Mouse (Mus musculus) megakaryocyte, embryonic 14.5 days (primary cell): Measurements from ENCODE around the gene Ctps. TPM values are rescaled to one million over a fixed set of nuclear protein-coding genes. Genes with fewer than 3 reads are reported as not detected.
A peak's percentile ranks its signal among the peaks of the same experiment; 100 is the strongest.

ENCODE experiments used
- H3K27me3 ChIP-seq: replicated peaks from 2 replicates; pipeline ENCODE3; 2012; ENCODE audit warnings: inconsistent platforms
- H3K36me3 ChIP-seq: replicated peaks from 2 replicates; pipeline ENCODE3; 2012; ENCODE audit warnings: low read length, inconsistent platforms, mixed read lengths
- H3K4me1 ChIP-seq: 2 replicates; pipeline ENCODE4 v1.6.1; 2012; ENCODE audit warnings: inconsistent platforms
- H3K4me3 ChIP-seq: replicated peaks from 2 replicates; pipeline ENCODE3; 2012; ENCODE audit warnings: moderate library complexity, mild to moderate bottlenecking, inconsistent platforms
- H3K9me3 ChIP-seq: 2 replicates; pipeline ENCODE4 v1.6.1; 2012; ENCODE audit warnings: inconsistent platforms
- FLI1 ChIP-seq: IDR thresholded peaks from 2 replicates; pipeline ENCODE4 v1.6.1; 2012; ENCODE audit warnings: low read length, inconsistent platforms, mixed read lengths
- GATA1 ChIP-seq: IDR thresholded peaks from 3 replicates; pipeline ENCODE4 v1.6.1; 2012; ENCODE audit warnings: mixed read lengths, low read length, inconsistent platforms, borderline replicate concordance
- polyA plus RNA-seq: library from polyadenylated mRNA; stranded (reverse); fragments of >175 nt; gene quantifications from 2 replicates; pipeline ENCODE4 v1.2.3, GENCODE M21; 2012; ENCODE audit warnings: low replicate concordance; ENCODE audit not compliant: insufficient read depth

Ctps gene
- polyA plus RNA-seq, 1 experiment = 2.5 TPM

DNA sequence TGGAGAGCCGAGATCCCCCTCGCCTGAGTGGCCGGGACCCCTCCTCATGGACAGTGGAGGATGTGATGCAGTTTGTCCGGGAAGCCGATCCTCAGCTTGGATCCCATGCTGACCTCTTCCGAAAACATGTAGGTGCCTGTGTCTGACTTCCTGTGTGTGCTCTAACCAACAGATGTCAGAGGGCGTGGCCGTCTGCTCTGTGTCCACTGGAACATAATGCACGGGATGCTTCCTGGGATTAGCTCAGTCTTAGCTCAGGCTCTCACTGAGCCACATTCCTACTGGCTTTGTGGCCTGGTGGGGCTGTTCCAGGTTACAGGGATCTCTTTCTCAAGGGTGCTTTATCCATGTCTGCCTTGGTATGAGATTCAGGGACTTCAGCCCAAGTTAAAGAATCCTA, 41.9 kb downstream of the Ctps start:
- TF ChIP-seq GATA1 = no peak
- no peak for TF ChIP-seq FLI1
- peaks cover 87% of the 10 kb centered on the region for H3K36me3 ChIP-seq
- peak overlapping the region; percentile 29 for H3K4me3 ChIP-seq
- H3K4me1 ChIP-seq = peaks cover 33% of the 10 kb centered on the region
- no peaks in the 10 kb centered on the region for H3K27me3 ChIP-seq
- H3K9me3 ChIP-seq = no peaks in the 10 kb centered on the region

DNA sequence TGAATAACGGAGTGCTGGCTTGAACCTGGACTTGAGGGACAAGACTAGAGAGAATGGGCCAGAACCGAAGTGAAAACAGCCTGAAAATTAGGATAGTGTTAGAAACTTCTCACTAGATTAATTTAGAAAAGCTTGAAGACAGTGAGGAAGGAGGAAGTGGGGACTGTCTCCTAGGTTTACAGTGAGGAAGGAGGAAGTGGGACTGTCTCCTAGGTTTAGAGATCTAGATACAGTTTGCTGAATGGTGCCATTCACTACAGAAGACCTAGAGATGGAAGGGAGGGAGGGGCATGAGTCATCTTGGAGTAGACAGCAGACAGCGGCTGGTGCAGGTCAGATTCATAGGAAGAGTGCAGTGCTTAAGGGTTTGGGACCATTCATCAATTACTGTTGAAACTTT, 47.0 kb downstream of the Ctps start:
- H3K9me3 ChIP-seq = no peaks in the 10 kb centered on the region
- H3K36me3 ChIP-seq = peaks cover 89% of the 10 kb centered on the region
- H3K27me3 ChIP-seq = no peaks in the 10 kb centered on the region
- H3K4me3 ChIP-seq = no peak overlapping the region
- TF ChIP-seq FLI1 (no peak), GATA1 (no peak)
- peaks cover 39% of the 10 kb centered on the region for H3K4me1 ChIP-seq

DNA sequence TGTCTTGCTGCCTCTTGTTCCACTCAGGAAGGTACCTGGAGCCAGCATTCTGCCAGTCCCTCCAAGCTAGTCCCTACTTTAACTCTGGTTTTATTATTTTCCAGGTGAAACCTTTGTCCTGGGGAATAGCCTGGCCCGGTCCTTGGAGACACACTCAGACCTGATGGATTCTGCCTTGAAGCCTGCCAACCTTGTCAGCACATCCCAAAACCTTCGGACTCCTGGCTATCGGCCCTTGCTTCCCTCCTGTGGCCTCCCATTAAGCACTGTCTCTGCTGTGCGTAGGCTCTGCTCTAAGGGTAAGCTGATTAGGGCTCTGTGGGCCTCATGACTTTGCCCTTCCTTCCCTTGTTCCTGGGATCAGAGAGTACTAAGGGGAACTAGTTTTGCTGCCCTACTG, 47.7 kb downstream of the Ctps start:
- Histone ChIP-seq H3K4me3 (no peak overlapping the region), H3K9me3 (no peaks in the 10 kb centered on the region), H3K4me1 (peaks cover 40% of the 10 kb centered on the region), H3K27me3 (no peaks in the 10 kb centered on the region), H3K36me3 (peaks cover 89% of the 10 kb centered on the region)
- TF ChIP-seq FLI1 (no peak), GATA1 (no peak)

DNA sequence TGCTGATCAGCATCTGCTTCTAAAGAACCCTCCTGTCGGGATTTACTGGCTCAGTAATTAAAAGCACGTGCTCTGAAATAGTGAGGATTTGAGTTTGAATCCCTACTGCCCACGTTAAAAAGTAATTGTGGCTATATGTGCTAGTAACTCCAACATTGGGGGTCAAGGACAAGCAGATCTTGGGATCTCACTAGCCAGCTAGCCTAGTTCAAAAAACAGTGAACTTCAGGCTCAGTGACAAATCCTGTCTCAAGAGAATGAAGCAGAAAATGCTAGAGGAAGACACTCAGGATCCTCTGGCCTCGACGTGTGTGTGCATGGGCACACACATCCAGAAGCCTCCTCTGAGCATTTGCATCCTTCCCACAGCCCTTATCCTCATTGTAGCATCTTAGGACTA, 48.3 kb downstream of the Ctps start:
- H3K27me3 ChIP-seq = no peaks in the 10 kb centered on the region
- TF ChIP-seq GATA1 = no peak
- no peak for TF ChIP-seq FLI1
- H3K36me3 ChIP-seq = peaks cover 92% of the 10 kb centered on the region
- no peak overlapping the region for H3K4me3 ChIP-seq
- H3K4me1 ChIP-seq = peaks cover 46% of the 10 kb centered on the region
- H3K9me3 ChIP-seq = no peaks in the 10 kb centered on the region

DNA sequence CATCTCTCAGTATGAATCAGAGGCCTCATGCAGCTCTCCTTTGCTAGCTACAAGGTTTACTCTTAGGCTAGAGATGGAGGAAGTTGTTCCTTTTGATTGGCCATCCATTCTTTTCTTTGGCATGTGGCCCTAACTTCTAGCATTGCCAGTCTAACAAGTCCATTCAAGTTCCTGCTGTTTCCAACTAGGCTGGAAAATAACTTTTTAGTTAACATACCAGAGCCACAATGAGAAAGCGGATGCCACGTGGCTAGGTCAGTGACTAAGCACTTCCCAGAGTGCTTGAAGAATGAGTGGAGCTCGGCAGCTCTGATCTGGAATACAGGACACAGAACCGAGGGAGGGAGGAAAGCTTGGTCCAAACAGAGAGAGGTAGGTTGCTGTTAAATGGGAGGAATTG, 52.7 kb downstream of the Ctps start:
- Histone ChIP-seq H3K27me3 (no peaks in the 10 kb centered on the region), H3K4me3 (peak overlapping the region; percentile 55), H3K9me3 (no peaks in the 10 kb centered on the region), H3K4me1 (peaks cover 52% of the 10 kb centered on the region), H3K36me3 (peaks cover 78% of the 10 kb centered on the region)
- TF ChIP-seq FLI1 (no peak), GATA1 (no peak)

DNA sequence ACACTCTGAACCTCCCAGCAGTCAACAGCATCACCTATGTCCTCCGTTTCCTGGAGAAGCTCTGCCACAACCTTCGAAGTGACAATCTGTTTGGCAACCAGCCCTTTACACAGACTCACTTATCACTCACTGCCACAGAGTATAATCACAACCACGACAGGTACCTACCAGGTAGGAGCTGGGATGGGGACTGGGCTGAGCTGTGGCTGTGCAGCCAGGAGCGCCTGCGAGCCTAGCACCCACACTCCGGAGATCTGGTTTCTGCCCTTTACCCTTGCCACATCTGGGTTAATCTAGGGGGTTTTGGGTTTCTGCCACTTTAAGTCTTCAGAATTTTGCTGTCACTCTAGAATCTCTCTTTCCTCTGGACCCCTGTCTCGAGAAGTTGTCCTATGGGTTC, 53.2 kb downstream of the Ctps start:
- TF ChIP-seq FLI1 (no peak), GATA1 (no peak)
- Histone ChIP-seq H3K27me3 (no peaks in the 10 kb centered on the region), H3K9me3 (no peaks in the 10 kb centered on the region), H3K4me1 (peaks cover 48% of the 10 kb centered on the region), H3K4me3 (peak overlapping the region; percentile 60), H3K36me3 (peaks cover 75% of the 10 kb centered on the region)

DNA sequence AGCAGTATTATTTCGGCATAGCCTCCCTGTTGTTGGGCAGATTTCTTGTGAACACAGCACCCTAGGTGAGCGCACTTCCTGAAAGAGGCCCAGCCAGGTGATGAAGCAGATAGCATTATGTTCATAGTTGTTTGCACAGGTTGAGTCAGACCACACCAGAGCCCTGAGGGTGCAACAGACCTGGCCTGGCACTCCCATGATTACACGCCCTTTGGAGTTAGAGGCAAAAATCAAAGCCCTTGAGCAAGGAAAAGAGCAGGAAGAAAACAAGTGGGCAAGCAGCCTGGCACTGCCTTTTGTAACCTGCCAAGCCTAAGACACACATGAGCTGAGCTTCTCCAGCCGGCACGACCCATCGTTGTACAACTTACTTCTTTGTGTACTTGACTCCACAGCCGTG, 53.6 kb downstream of the Ctps start:
- Histone ChIP-seq H3K4me3 (no peak overlapping the region), H3K27me3 (no peaks in the 10 kb centered on the region), H3K4me1 (peaks cover 48% of the 10 kb centered on the region), H3K9me3 (no peaks in the 10 kb centered on the region), H3K36me3 (peaks cover 73% of the 10 kb centered on the region)
- TF ChIP-seq GATA1 (no peak), FLI1 (no peak)

DNA sequence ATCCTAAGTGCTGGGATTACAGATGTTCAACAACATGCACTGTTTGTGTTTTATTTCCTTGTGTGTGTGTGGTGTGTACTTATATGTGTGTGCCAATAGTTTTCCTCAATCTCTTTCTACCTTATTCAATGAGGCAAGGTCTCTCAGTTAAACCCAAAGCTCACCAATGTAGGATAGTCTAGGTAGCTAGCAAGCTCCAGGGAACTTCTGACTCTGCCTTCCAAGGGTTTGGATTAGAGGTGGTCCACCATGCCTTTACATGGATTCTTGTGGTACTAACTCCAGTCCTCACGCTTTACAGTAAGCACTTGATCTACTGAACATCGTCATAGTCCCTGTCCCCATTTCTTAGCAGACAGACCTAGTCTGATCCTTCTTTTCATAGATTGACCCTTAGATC, 55.7 kb downstream of the Ctps start:
- Histone ChIP-seq H3K27me3 (no peaks in the 10 kb centered on the region), H3K4me3 (no peak overlapping the region), H3K9me3 (0 out of 2 replicates have a peak, but pooled peaks cover 2% of the 10 kb centered on the region), H3K36me3 (peaks cover 68% of the 10 kb centered on the region), H3K4me1 (peaks cover 40% of the 10 kb centered on the region)
- TF ChIP-seq FLI1 (no peak), GATA1 (no peak)

DNA sequence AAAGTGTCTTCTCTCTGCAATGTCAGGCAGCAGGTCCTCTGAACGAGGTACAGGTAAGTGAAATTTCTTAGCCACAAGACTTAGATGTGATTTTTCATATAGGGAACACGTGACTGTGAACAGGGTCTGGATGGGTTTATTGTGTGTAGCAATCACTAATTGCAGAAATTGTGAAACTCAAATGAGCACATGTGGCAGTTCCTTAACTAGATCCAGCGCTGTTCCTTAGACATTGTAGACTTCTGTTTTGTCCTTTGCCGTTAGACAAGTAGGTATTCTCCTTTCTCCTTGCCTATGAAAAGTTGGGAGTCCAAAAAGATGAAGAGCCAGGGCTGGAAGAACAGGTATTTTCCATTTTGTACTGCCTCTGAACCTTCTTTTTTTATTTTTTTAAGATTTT, 58.9 kb downstream of the Ctps start:
- Histone ChIP-seq H3K4me3 (no peak overlapping the region), H3K36me3 (peaks cover 69% of the 10 kb centered on the region), H3K4me1 (peaks cover 14% of the 10 kb centered on the region), H3K9me3 (0 out of 2 replicates have a peak, but pooled peaks cover 3% of the 10 kb centered on the region), H3K27me3 (no peaks in the 10 kb centered on the region)
- TF ChIP-seq FLI1 = no peak
- no peak for TF ChIP-seq GATA1

DNA sequence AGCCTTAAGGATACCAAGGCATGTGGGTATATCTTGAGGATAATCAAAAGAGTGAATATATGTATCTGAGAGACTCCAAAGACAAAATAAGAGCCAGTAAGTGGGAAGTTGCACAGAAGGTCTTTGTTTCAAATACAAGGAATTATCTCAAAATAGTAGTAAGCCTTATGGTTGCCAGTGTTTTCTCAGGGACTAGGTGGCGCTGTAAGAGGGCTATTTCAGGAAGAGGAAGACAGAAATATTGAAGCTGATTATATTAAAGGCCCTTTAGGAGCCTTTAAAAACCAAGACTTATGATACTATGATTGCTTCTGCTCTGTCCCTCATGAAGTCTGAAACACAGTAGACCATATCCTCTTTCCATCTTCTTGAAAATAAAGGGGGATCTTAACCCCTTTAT, 63.1 kb downstream of the Ctps start:
- no peaks in the 10 kb centered on the region for H3K4me1 ChIP-seq
- peaks cover 67% of the 10 kb centered on the region for H3K36me3 ChIP-seq
- H3K27me3 ChIP-seq = no peaks in the 10 kb centered on the region
- TF ChIP-seq FLI1 (no peak), GATA1 (no peak)
- H3K4me3 ChIP-seq = no peak overlapping the region
- 0 out of 2 replicates have a peak, but pooled peaks cover 3% of the 10 kb centered on the region for H3K9me3 ChIP-seq

Other genes with a start within 250 kb of the Ctps start
- 12.5 and 22.7 TPM in 2 replicates for gene Scmh1, start 165.0 kb downstream of the Ctps start, polyA plus RNA-seq
- gene Slfnl1, start 38.0 kb downstream of the Ctps start, polyA plus RNA-seq = 0.11 TPM in 1 of 2 replicates, not detected in the other
- not detected in 2 replicates for gene Gm8439, start 18.5 kb upstream of the Ctps start, polyA plus RNA-seq
- 91.8 and 174 TPM in 2 replicates for gene Cited4, start 96.3 kb upstream of the Ctps start, polyA plus RNA-seq
- gene Kcnq4, start 178.3 kb upstream of the Ctps start, polyA plus RNA-seq = not detected in 2 replicates